Mouse (Mus musculus): ENCODE measurements around the gene Atxn2. TPM values are rescaled to one million over a fixed set of nuclear protein-coding genes. Genes with fewer than 3 reads are reported as not detected.

Atxn2 gene
- polyA plus RNA-seq, 1 experiment from 2014 or later: 59.4 TPM

- H3K4me1 ChIP-seq (replicated peaks; ENCODE audit: control insufficient read depth, insufficient read depth, low read length): no peaks in the 10 kb centered on the region
- no peaks in the 10 kb centered on the region for H3K9me3 ChIP-seq (ENCODE audit: control insufficient read depth, low read length)
- H3K36me3 ChIP-seq (ENCODE audit: control insufficient read depth, insufficient read depth, low read length): peaks cover 83% of the 10 kb centered on the region
- 93% methylated on average over 7 of the region's 7 CpGs for WGBS
- H3K4me3 ChIP-seq (ENCODE audit: low read depth, low read length): no peak overlapping the region
- H3K9ac ChIP-seq (ENCODE audit: low read length): no peak overlapping the region
- no peak overlapping the region for H3K4me2 ChIP-seq (ENCODE audit: low read length)
- no peak overlapping the region for H3K27ac ChIP-seq (ENCODE audit: low read depth)
- no peak for DNase-seq (ENCODE audit: low spot score)
- no peak for ATAC-seq (replicated peaks; ENCODE audit: low FRiP score, low TSS enrichment, low read depth)
- H3K27me3 ChIP-seq (replicated peaks; ENCODE audit: control insufficient read depth, insufficient read depth, low read length): no peaks in the 10 kb centered on the region
Measured at GRCm38 (mm10) chr5:121818401-121818800, 107.3 kb downstream of the Atxn2 start.

GRCm38 (mm10) chr5:121818862-121819261 is 107.7 kb downstream of the Atxn2 start:
- DNase-seq (ENCODE audit: low spot score) (no peak), ATAC-seq (replicated peaks; ENCODE audit: low FRiP score, low TSS enrichment, low read depth) (no peak)
- Histone ChIP-seq H3K4me3 (ENCODE audit: low read depth, low read length) (no peak overlapping the region), H3K9me3 (ENCODE audit: control insufficient read depth, low read length) (no peaks in the 10 kb centered on the region), H3K9ac (ENCODE audit: low read length) (no peak overlapping the region), H3K4me1 (replicated peaks; ENCODE audit: control insufficient read depth, insufficient read depth, low read length) (no peaks in the 10 kb centered on the region), H3K27me3 (replicated peaks; ENCODE audit: control insufficient read depth, insufficient read depth, low read length) (no peaks in the 10 kb centered on the region), H3K36me3 (ENCODE audit: control insufficient read depth, insufficient read depth, low read length) (peaks cover 78% of the 10 kb centered on the region), H3K4me2 (ENCODE audit: low read length) (no peak overlapping the region), H3K27ac (ENCODE audit: low read depth) (no peak overlapping the region)
- 91% methylated on average over 4 of the region's 4 CpGs for WGBS

GRCm38 (mm10) chr5:121819559-121819958 is 108.4 kb downstream of the Atxn2 start:
- Histone ChIP-seq H3K9ac (ENCODE audit: low read length) (no peak overlapping the region), H3K4me1 (replicated peaks; ENCODE audit: control insufficient read depth, insufficient read depth, low read length) (no peaks in the 10 kb centered on the region), H3K9me3 (ENCODE audit: control insufficient read depth, low read length) (no peaks in the 10 kb centered on the region), H3K4me2 (ENCODE audit: low read length) (no peak overlapping the region), H3K36me3 (ENCODE audit: control insufficient read depth, insufficient read depth, low read length) (peaks cover 71% of the 10 kb centered on the region), H3K27me3 (replicated peaks; ENCODE audit: control insufficient read depth, insufficient read depth, low read length) (no peaks in the 10 kb centered on the region), H3K27ac (ENCODE audit: low read depth) (no peak overlapping the region), H3K4me3 (ENCODE audit: low read depth, low read length) (no peak overlapping the region)
- ATAC-seq (replicated peaks; ENCODE audit: low FRiP score, low TSS enrichment, low read depth) (no peak), DNase-seq (ENCODE audit: low spot score) (no peak)
- 93% methylated on average over 5 of the region's 5 CpGs for WGBS

- H3K9ac ChIP-seq (ENCODE audit: low read length): no peak overlapping the region
- H3K9me3 ChIP-seq (ENCODE audit: control insufficient read depth, low read length): no peaks in the 10 kb centered on the region
- 74% methylated on average over 2 of the region's 2 CpGs for WGBS
- H3K4me1 ChIP-seq (replicated peaks; ENCODE audit: control insufficient read depth, insufficient read depth, low read length): no peaks in the 10 kb centered on the region
- H3K4me2 ChIP-seq (ENCODE audit: low read length): no peak overlapping the region
- no peak for ATAC-seq (replicated peaks; ENCODE audit: low FRiP score, low TSS enrichment, low read depth)
- no peak overlapping the region for H3K27ac ChIP-seq (ENCODE audit: low read depth)
- no peaks in the 10 kb centered on the region for H3K27me3 ChIP-seq (replicated peaks; ENCODE audit: control insufficient read depth, insufficient read depth, low read length)
- peaks cover 67% of the 10 kb centered on the region for H3K36me3 ChIP-seq (ENCODE audit: control insufficient read depth, insufficient read depth, low read length)
- no peak for DNase-seq (ENCODE audit: low spot score)
- H3K4me3 ChIP-seq (ENCODE audit: low read depth, low read length): no peak overlapping the region
Measured at GRCm38 (mm10) chr5:121820161-121820560, 109.0 kb downstream of the Atxn2 start.

- no peak for ATAC-seq (replicated peaks; ENCODE audit: low FRiP score, low TSS enrichment, low read depth)
- Histone ChIP-seq H3K9me3 (ENCODE audit: control insufficient read depth, low read length) (no peaks in the 10 kb centered on the region), H3K36me3 (ENCODE audit: control insufficient read depth, insufficient read depth, low read length) (peaks cover 66% of the 10 kb centered on the region)
Measured at GRCm38 (mm10) chr5:121820657-121821056, 109.5 kb downstream of the Atxn2 start.

GRCm38 (mm10) chr5:121821116-121821515 is 110.0 kb downstream of the Atxn2 start:
- no peak overlapping the region for H3K4me3 ChIP-seq (ENCODE audit: low read depth, low read length)
- DNase-seq (ENCODE audit: low spot score): no peak
- H3K4me1 ChIP-seq (replicated peaks; ENCODE audit: control insufficient read depth, insufficient read depth, low read length): no peaks in the 10 kb centered on the region
- ATAC-seq (replicated peaks; ENCODE audit: low FRiP score, low TSS enrichment, low read depth): no peak
- no peak overlapping the region for H3K9ac ChIP-seq (ENCODE audit: low read length)
- H3K36me3 ChIP-seq (ENCODE audit: control insufficient read depth, insufficient read depth, low read length): peaks cover 62% of the 10 kb centered on the region
- 84% methylated on average over 5 of the region's 5 CpGs for WGBS
- no peaks in the 10 kb centered on the region for H3K27me3 ChIP-seq (replicated peaks; ENCODE audit: control insufficient read depth, insufficient read depth, low read length)
- no peaks in the 10 kb centered on the region for H3K9me3 ChIP-seq (ENCODE audit: control insufficient read depth, low read length)
- no peak overlapping the region for H3K4me2 ChIP-seq (ENCODE audit: low read length)
- H3K27ac ChIP-seq (ENCODE audit: low read depth): no peak overlapping the region

More at GRCm38 (mm10) chr5:121820657-121821056, 109.5 kb downstream of the Atxn2 start:
- 81% methylated on average over 3 of the region's 3 CpGs for WGBS
- no peaks in the 10 kb centered on the region for H3K27me3 ChIP-seq (replicated peaks; ENCODE audit: control insufficient read depth, insufficient read depth, low read length)
- no peak overlapping the region for H3K9ac ChIP-seq (ENCODE audit: low read length)
- no peak overlapping the region for H3K4me3 ChIP-seq (ENCODE audit: low read depth, low read length)
- H3K4me1 ChIP-seq (replicated peaks; ENCODE audit: control insufficient read depth, insufficient read depth, low read length): no peaks in the 10 kb centered on the region
- DNase-seq (ENCODE audit: low spot score): no peak
- H3K4me2 ChIP-seq (ENCODE audit: low read length): no peak overlapping the region
- no peak overlapping the region for H3K27ac ChIP-seq (ENCODE audit: low read depth)

- Histone ChIP-seq H3K27ac (ENCODE audit: low read depth) (no peak overlapping the region), H3K9ac (ENCODE audit: low read length) (no peak overlapping the region), H3K4me2 (ENCODE audit: low read length) (no peak overlapping the region), H3K9me3 (ENCODE audit: control insufficient read depth, low read length) (no peaks in the 10 kb centered on the region), H3K27me3 (replicated peaks; ENCODE audit: control insufficient read depth, insufficient read depth, low read length) (no peaks in the 10 kb centered on the region), H3K4me3 (ENCODE audit: low read depth, low read length) (no peak overlapping the region), H3K4me1 (replicated peaks; ENCODE audit: control insufficient read depth, insufficient read depth, low read length) (no peaks in the 10 kb centered on the region), H3K36me3 (ENCODE audit: control insufficient read depth, insufficient read depth, low read length) (peaks cover 61% of the 10 kb centered on the region)
- ATAC-seq (replicated peaks; ENCODE audit: low FRiP score, low TSS enrichment, low read depth) (no peak), DNase-seq (ENCODE audit: low spot score) (no peak)
- 75% methylated on average over 5 of the region's 5 CpGs for WGBS
Measured at GRCm38 (mm10) chr5:121821552-121821951, 110.4 kb downstream of the Atxn2 start.

- Histone ChIP-seq H3K4me3 (ENCODE audit: low read depth, low read length) (no peak overlapping the region), H3K36me3 (ENCODE audit: control insufficient read depth, insufficient read depth, low read length) (peaks cover 56% of the 10 kb centered on the region), H3K9ac (ENCODE audit: low read length) (no peak overlapping the region), H3K27ac (ENCODE audit: low read depth) (no peak overlapping the region), H3K4me1 (replicated peaks; ENCODE audit: control insufficient read depth, insufficient read depth, low read length) (no peaks in the 10 kb centered on the region), H3K9me3 (ENCODE audit: control insufficient read depth, low read length) (no peaks in the 10 kb centered on the region), H3K4me2 (ENCODE audit: low read length) (no peak overlapping the region), H3K27me3 (replicated peaks; ENCODE audit: control insufficient read depth, insufficient read depth, low read length) (no peaks in the 10 kb centered on the region)
- no peak for DNase-seq (ENCODE audit: low spot score)
- WGBS: 79% methylated on average over 7 of the region's 7 CpGs
- ATAC-seq (replicated peaks; ENCODE audit: low FRiP score, low TSS enrichment, low read depth): no peak
Measured at GRCm38 (mm10) chr5:121822786-121823505, 111.8 kb downstream of the Atxn2 start.

- no peaks in the 10 kb centered on the region for H3K4me1 ChIP-seq (replicated peaks; ENCODE audit: control insufficient read depth, insufficient read depth, low read length)
- peaks cover 54% of the 10 kb centered on the region for H3K36me3 ChIP-seq (ENCODE audit: control insufficient read depth, insufficient read depth, low read length)
- WGBS: 95% methylated on average over 1 of the region's 1 CpGs
- H3K4me2 ChIP-seq (ENCODE audit: low read length): no peak overlapping the region
- DNase-seq (ENCODE audit: low spot score) (no peak), ATAC-seq (replicated peaks; ENCODE audit: low FRiP score, low TSS enrichment, low read depth) (no peak)
- no peak overlapping the region for H3K9ac ChIP-seq (ENCODE audit: low read length)
- no peaks in the 10 kb centered on the region; the same call in 1 of the 2 replicates for H3K27me3 ChIP-seq (replicated peaks; ENCODE audit: control insufficient read depth, insufficient read depth, low read length)
- H3K9me3 ChIP-seq (ENCODE audit: control insufficient read depth, low read length): no peaks in the 10 kb centered on the region
- H3K27ac ChIP-seq (ENCODE audit: low read depth): no peak overlapping the region
- no peak overlapping the region for H3K4me3 ChIP-seq (ENCODE audit: low read depth, low read length)
Measured at GRCm38 (mm10) chr5:121823668-121824067, 112.5 kb downstream of the Atxn2 start.

Data from intestine, embryonic 14.5 days (tissue).